Mouse (Mus musculus): ENCODE results near the gene Fam196a. TPM values are rescaled to one million over a fixed set of nuclear protein-coding genes. Genes with fewer than 3 reads are reported as not detected.
A peak's percentile ranks its signal among the peaks of the same experiment; 100 is the strongest.

Gene Fam196a
- polyA plus RNA-seq, 1 experiment: 1.0 TPM

- TF ChIP-seq CTCF (IDR thresholded peaks at IDR 0.05; ENCODE audit: borderline replicate concordance, insufficient read depth, low read length): no peak
- no peak for TF ChIP-seq POLR2A (IDR thresholded peaks at IDR 0.05; ENCODE audit: low read depth, low read length)
- Histone ChIP-seq H3K27ac (ENCODE audit: insufficient read depth, low read length) (no peak overlapping the region), H3K4me1 (ENCODE audit: control insufficient read depth, insufficient read depth, low read length) (no peaks in the 10 kb centered on the region), H3K4me3 (ENCODE audit: insufficient read depth, low read length) (no peak overlapping the region)
Measured at GRCm38 (mm10) chr7:134901992-134902391, 36.2 kb downstream of the Fam196a start.

DNA sequence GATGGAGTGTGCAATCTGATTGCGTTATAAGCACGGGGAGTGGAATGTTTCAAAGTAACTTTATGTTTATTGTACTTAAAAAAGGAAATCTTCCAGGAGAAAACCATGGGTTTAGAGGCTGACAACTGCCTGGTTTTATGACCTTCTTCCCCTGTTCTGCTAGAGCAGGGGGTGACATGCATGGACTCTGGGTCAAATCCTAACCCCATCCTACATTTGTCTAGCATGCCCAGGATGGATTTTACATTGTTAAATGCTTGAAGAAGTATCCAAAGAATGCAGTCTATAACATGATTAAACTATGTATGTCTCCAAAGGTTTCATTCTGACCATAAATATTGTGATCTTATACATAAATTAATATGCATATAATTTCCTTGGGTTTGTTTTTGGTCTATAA, 38.8 kb downstream of the Fam196a start:
- Histone ChIP-seq H3K4me1 (ENCODE audit: control insufficient read depth, insufficient read depth, low read length) (no peaks in the 10 kb centered on the region), H3K27ac (ENCODE audit: insufficient read depth, low read length) (no peak overlapping the region), H3K4me3 (ENCODE audit: insufficient read depth, low read length) (no peak overlapping the region)
- no peak for TF ChIP-seq POLR2A (IDR thresholded peaks at IDR 0.05; ENCODE audit: low read depth, low read length)
- TF ChIP-seq CTCF (IDR thresholded peaks at IDR 0.05; ENCODE audit: borderline replicate concordance, insufficient read depth, low read length): no peak

DNA sequence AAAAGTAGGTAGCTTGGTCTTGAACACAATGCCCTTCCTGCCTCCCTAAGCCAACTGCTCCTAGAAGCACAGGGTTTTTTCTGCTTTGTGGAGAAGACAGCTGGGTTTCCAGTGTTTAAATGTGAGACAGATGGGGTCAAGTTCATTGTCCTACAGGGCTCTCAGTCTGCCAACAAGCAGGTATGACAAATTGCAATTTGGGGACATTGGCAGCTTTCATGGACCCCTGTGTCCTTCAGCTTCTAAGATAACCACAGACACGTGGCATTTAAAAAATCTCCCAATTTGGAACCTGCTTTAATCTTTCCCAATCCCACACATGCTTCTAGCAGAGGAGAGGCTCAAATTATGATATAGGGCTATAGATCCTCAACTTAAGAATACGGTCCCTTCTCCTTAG, 43.6 kb downstream of the Fam196a start:
- TF ChIP-seq POLR2A (IDR thresholded peaks at IDR 0.05; ENCODE audit: low read depth, low read length) (no peak), CTCF (IDR thresholded peaks at IDR 0.05; ENCODE audit: borderline replicate concordance, insufficient read depth, low read length) (no peak)
- Histone ChIP-seq H3K4me1 (ENCODE audit: control insufficient read depth, insufficient read depth, low read length) (no peaks in the 10 kb centered on the region), H3K4me3 (ENCODE audit: insufficient read depth, low read length) (no peak overlapping the region)

GRCm38 (mm10) chr7:134892972-134893371, 45.3 kb downstream of the Fam196a start:
- TF ChIP-seq CTCF (IDR thresholded peaks at IDR 0.05; ENCODE audit: borderline replicate concordance, insufficient read depth, low read length) (0 out of 2 replicates have a peak, but pooled peaks have one; percentile 3), POLR2A (IDR thresholded peaks at IDR 0.05; ENCODE audit: low read depth, low read length) (no peak)
- H3K4me3 ChIP-seq (ENCODE audit: insufficient read depth, low read length): no peak overlapping the region
- no peak overlapping the region for H3K27ac ChIP-seq (ENCODE audit: insufficient read depth, low read length)
- no peaks in the 10 kb centered on the region for H3K4me1 ChIP-seq (ENCODE audit: control insufficient read depth, insufficient read depth, low read length)

More for the DNA sequence above, 43.6 kb downstream of the Fam196a start:
- no peak overlapping the region for H3K27ac ChIP-seq (ENCODE audit: insufficient read depth, low read length)

GRCm38 (mm10) chr7:134892449-134892871, 45.8 kb downstream of the Fam196a start:
- H3K4me1 ChIP-seq (ENCODE audit: control insufficient read depth, insufficient read depth, low read length): no peaks in the 10 kb centered on the region
- TF ChIP-seq POLR2A (IDR thresholded peaks at IDR 0.05; ENCODE audit: low read depth, low read length): no peak
- no peak for TF ChIP-seq CTCF (IDR thresholded peaks at IDR 0.05; ENCODE audit: borderline replicate concordance, insufficient read depth, low read length)
- H3K27ac ChIP-seq (ENCODE audit: insufficient read depth, low read length): no peak overlapping the region
- no peak overlapping the region for H3K4me3 ChIP-seq (ENCODE audit: insufficient read depth, low read length)

- Histone ChIP-seq H3K27ac (ENCODE audit: insufficient read depth, low read length) (no peak overlapping the region), H3K4me1 (ENCODE audit: control insufficient read depth, insufficient read depth, low read length) (no peaks in the 10 kb centered on the region), H3K4me3 (ENCODE audit: insufficient read depth, low read length) (no peak overlapping the region)
- TF ChIP-seq CTCF (IDR thresholded peaks at IDR 0.05; ENCODE audit: borderline replicate concordance, insufficient read depth, low read length) (no peak), POLR2A (IDR thresholded peaks at IDR 0.05; ENCODE audit: low read depth, low read length) (no peak)
Measured at GRCm38 (mm10) chr7:134883516-134883915, 54.7 kb downstream of the Fam196a start.

DNA sequence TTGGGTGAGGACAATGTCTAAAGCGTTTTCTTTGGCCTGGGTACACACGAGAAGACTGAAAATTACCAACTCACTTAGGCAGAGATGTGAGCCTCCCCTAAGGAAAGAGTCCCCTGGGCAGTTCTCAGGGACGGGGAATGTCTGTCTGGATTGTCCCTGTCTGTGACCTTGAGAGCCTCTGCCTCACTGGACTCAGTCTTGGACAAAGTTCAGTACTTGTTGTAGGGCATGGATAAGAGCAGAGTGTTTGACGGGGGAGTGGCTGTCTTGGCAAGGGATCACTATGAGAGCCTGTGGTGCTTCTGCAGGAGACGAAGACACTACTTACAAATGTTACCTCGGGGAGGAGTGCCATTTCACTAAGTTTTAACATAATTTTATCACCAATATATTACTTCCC, 57.8 kb downstream of the Fam196a start:
- TF ChIP-seq POLR2A (IDR thresholded peaks at IDR 0.05; ENCODE audit: low read depth, low read length) (no peak), CTCF (IDR thresholded peaks at IDR 0.05; ENCODE audit: borderline replicate concordance, insufficient read depth, low read length) (no peak)
- Histone ChIP-seq H3K27ac (ENCODE audit: insufficient read depth, low read length) (no peak overlapping the region), H3K4me3 (ENCODE audit: insufficient read depth, low read length) (no peak overlapping the region)

GRCm38 (mm10) chr7:134878985-134879384, 59.2 kb downstream of the Fam196a start:
- Histone ChIP-seq H3K4me1 (ENCODE audit: control insufficient read depth, insufficient read depth, low read length) (no peaks in the 10 kb centered on the region), H3K4me3 (ENCODE audit: insufficient read depth, low read length) (no peak overlapping the region), H3K27ac (ENCODE audit: insufficient read depth, low read length) (no peak overlapping the region)
- no peak for TF ChIP-seq CTCF (IDR thresholded peaks at IDR 0.05; ENCODE audit: borderline replicate concordance, insufficient read depth, low read length)
- TF ChIP-seq POLR2A (IDR thresholded peaks at IDR 0.05; ENCODE audit: low read depth, low read length): no peak

More for the DNA sequence above, 57.8 kb downstream of the Fam196a start:
- no peaks in the 10 kb centered on the region for H3K4me1 ChIP-seq (ENCODE audit: control insufficient read depth, insufficient read depth, low read length)

DNA sequence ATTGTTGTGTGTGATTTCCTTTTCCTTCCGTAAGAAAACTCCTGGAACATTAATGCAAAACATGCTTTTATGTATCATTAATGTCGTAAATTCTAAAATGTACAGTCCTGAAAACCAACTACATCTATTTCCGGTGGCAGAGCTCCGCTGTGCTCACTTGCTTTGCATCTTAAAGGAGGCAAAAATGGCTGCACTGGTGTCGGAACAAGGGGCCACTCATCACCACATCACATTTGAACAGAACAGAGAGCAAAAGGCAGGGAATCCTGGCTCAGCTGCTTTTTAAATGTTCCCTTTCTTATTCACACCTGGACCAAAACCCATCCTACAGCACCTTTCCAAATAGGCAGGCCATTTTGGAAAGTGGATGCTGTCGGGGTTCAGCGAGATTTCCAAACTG, 65.2 kb downstream of the Fam196a start:
- TF ChIP-seq POLR2A (IDR thresholded peaks at IDR 0.05; ENCODE audit: low read depth, low read length) (no peak), CTCF (IDR thresholded peaks at IDR 0.05; ENCODE audit: borderline replicate concordance, insufficient read depth, low read length) (no peak)
- no peak overlapping the region for H3K4me3 ChIP-seq (ENCODE audit: insufficient read depth, low read length)
- no peak overlapping the region for H3K27ac ChIP-seq (ENCODE audit: insufficient read depth, low read length)
- H3K4me1 ChIP-seq (ENCODE audit: control insufficient read depth, insufficient read depth, low read length): no peaks in the 10 kb centered on the region

DNA sequence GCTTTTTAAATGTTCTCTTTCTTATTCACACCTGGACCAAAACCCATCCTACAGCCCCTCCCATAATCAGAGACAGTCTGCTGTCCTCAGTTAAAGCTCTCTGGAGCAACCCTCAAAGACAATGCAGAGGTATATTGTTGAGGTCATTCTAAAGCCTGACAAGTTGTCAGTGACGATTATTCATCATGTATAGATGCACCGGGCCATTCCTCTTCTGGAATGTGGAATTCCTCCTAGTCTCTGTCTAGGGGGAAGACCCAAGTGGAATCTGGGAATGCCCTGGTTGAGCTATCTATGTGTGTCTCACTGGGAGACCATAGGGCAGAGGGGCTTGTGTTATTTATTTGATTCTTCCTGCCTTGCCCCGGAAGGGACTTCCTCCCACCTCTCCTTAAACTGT, 65.7 kb downstream of the Fam196a start:
- no peaks in the 10 kb centered on the region for H3K4me1 ChIP-seq (ENCODE audit: control insufficient read depth, insufficient read depth, low read length)
- TF ChIP-seq POLR2A (IDR thresholded peaks at IDR 0.05; ENCODE audit: low read depth, low read length): no peak
- TF ChIP-seq CTCF (IDR thresholded peaks at IDR 0.05; ENCODE audit: borderline replicate concordance, insufficient read depth, low read length): no peak
- H3K4me3 ChIP-seq (ENCODE audit: insufficient read depth, low read length): no peak overlapping the region
- H3K27ac ChIP-seq (ENCODE audit: insufficient read depth, low read length): no peak overlapping the region

- no peak for TF ChIP-seq CTCF (IDR thresholded peaks at IDR 0.05; ENCODE audit: borderline replicate concordance, insufficient read depth, low read length)
- TF ChIP-seq POLR2A (IDR thresholded peaks at IDR 0.05; ENCODE audit: low read depth, low read length): no peak
- no peak overlapping the region for H3K4me3 ChIP-seq (ENCODE audit: insufficient read depth, low read length)
- no peaks in the 10 kb centered on the region for H3K4me1 ChIP-seq (ENCODE audit: control insufficient read depth, insufficient read depth, low read length)
Measured at GRCm38 (mm10) chr7:134864175-134864574, 74.1 kb downstream of the Fam196a start.

More at GRCm38 (mm10) chr7:134864175-134864574, 74.1 kb downstream of the Fam196a start:
- H3K27ac ChIP-seq (ENCODE audit: insufficient read depth, low read length): no peak overlapping the region

Data from embryonic fibroblast, embryonic 13.5 days (primary cell).